8 mouse cellular contexts compared by ENCODE assay signal in genomic region chr6:145276265-145276780, GRCm38 (mm10). TPM values are rescaled to one million over a fixed set of nuclear protein-coding genes. Genes with fewer than 3 reads are reported as not detected.
DNase-seq lines count a peak whose midpoint lies in the region; ATAC-seq and TF ChIP-seq lines count a peak whose summit lies in the region.

No protein-coding gene starts in this region.

- peak in 1 of 2 experiments; percentile 63; a peak in 2 of 4 replicates for TF ChIP-seq POLR2A in MEL (IDR thresholded peaks at IDR 0.05; ENCODE audit: control insufficient read depth in 1 of 2, insufficient read depth in 1 of 2, low read depth in 1 of 2, low read length in 2 of 2, poor library complexity in 1 of 2)

- H3K79me2 ChIP-seq in MEL (ENCODE audit: control insufficient read depth, insufficient read depth, low read length, poor library complexity), result no peaks in the 10 kb centered on the region; the same call in 1 of the 2 replicates

- H3K4me1 ChIP-seq in MEL (ENCODE audit: control insufficient read depth in 1 of 2, insufficient read depth in 2 of 2, low read length in 2 of 2), result peaks cover 38 to 54% of the 10 kb centered on the region in 2 experiments
- peaks cover 4% of the 10 kb centered on the region; the same call in 1 of the 2 replicates for H3K4me1 ChIP-seq in brown adipose tissue, adult 24 weeks (ENCODE audit: control insufficient read depth, insufficient read depth, insufficient read length, low read length)

- H3K4me3 ChIP-seq in MEL (ENCODE audit: control insufficient read depth in 1 of 2, insufficient read depth in 1 of 2, low read depth in 2 of 2, low read length in 2 of 2), result peak overlapping the region; percentile 49 to 64
- peak overlapping the region; percentile 28 for H3K4me3 ChIP-seq in brown adipose tissue, adult 24 weeks (ENCODE audit: insufficient read depth, low read depth, low read length)

- H3K36me3 ChIP-seq in MEL (ENCODE audit: control insufficient read depth in 1 of 2, insufficient read depth in 2 of 2, low read length in 2 of 2), result peaks cover 0 to 49% of the 10 kb centered on the region in 2 experiments; a peak in 2 of 4 replicates

- TF ChIP-seq RAD21 in MEL (IDR thresholded peaks at IDR 0.05; ENCODE audit: low read depth, low read length), result no peak

- peak overlapping the region; percentile 68 for H3K9ac ChIP-seq in MEL (ENCODE audit: control insufficient read depth, low read depth, low read length, poor library complexity, severe bottlenecking)

- ATAC-seq in megakaryocyte, adult 5-6 weeks (ENCODE audit: poor library complexity, severe bottlenecking), result peak; percentile 89

- no peaks in the 10 kb centered on the region for H3K9me3 ChIP-seq in MEL (replicated peaks; ENCODE audit: insufficient read depth, low read length)

- TF ChIP-seq CTCF in MEL (IDR thresholded peaks at IDR 0.05 in 2 of 3, conservative IDR thresholded peaks at IDR 0.05 in 1 of 3; ENCODE audit: control insufficient read depth in 1 of 3, insufficient read depth in 1 of 3, low read depth in 2 of 3, low read length in 3 of 3, poor library complexity in 1 of 3, severe bottlenecking in 1 of 3), result no peak

- peak; percentile 95 for DNase-seq in MEL (ENCODE audit: low read depth, low spot score)
- peak; percentile 57 for DNase-seq in fibroblast of lung, adult 2 months (ENCODE audit: low read depth)
- peak; percentile 74 to 80 for DNase-seq in heart, postnatal 10 days
- DNase-seq in kidney, postnatal 25 days, result peak; percentile 81 to 87
- peak; percentile 5 for DNase-seq in right cerebral cortex, adult 18-20 months
- DNase-seq in urinary bladder, postnatal 25 days (ENCODE audit: low spot score), result peak; percentile 48

- no peaks in the 10 kb centered on the region for H3K27me3 ChIP-seq in MEL (ENCODE audit: control insufficient read depth in 1 of 2, insufficient read depth in 2 of 2, low read length in 2 of 2)

- peak overlapping the region; percentile 88 for H3K27ac ChIP-seq in MEL (ENCODE audit: control insufficient read depth, low read depth, low read length)
- H3K27ac ChIP-seq in brown adipose tissue, adult 24 weeks (replicated peaks; ENCODE audit: low read depth, low read length), result no peak overlapping the region

- intact Hi-C loops in heart, postnatal 10 days (cut with DNase I), result no loop called here

- TF ChIP-seq EP300 in MEL (IDR thresholded peaks at IDR 0.05; ENCODE audit: low read depth in 1 of 2, low read length in 2 of 2), result peak; percentile 86 to 87

TF ChIP-seq in MEL, 35 proteins besides CTCF, POLR2A, EP300 and RAD21:
- TF ChIP-seq RCOR1 (IDR thresholded peaks at IDR 0.05; ENCODE audit: low read depth, low read length) (peak; percentile 17; the same call in 1 of the 2 replicates), NRF1 (IDR thresholded peaks at IDR 0.05; ENCODE audit: insufficient read depth, low read depth, low read length, poor library complexity, severe bottlenecking) (peak; percentile 11; the same call in 1 of the 2 replicates), USF1 (IDR thresholded peaks at IDR 0.05; ENCODE audit: low read depth, low read length) (no peak), HCFC1 (IDR thresholded peaks at IDR 0.05; ENCODE audit: low read depth, low read length) (no peak; the same call in 1 of the 2 replicates), SIN3A (IDR thresholded peaks at IDR 0.05; ENCODE audit: low read length) (peak; percentile 88), MAX (IDR thresholded peaks at IDR 0.05; ENCODE audit: low read length) (peak; percentile 81; the same call in 1 of the 2 replicates), E2F4 (IDR thresholded peaks at IDR 0.05; ENCODE audit: borderline replicate concordance, low read depth, low read length) (0 out of 2 replicates have a peak, but pooled peaks have one; percentile 58), SMC3 (IDR thresholded peaks at IDR 0.05; ENCODE audit: low read depth, low read length) (no peak), POLR2AphosphoS2 (IDR thresholded peaks at IDR 0.05; ENCODE audit: low read length) (no peak), TBP (IDR thresholded peaks at IDR 0.05; ENCODE audit: low read depth, low read length) (peak; percentile 50; the same call in 1 of the 2 replicates), MAZ (IDR thresholded peaks at IDR 0.05; ENCODE audit: low read depth, low read length) (peak; percentile 78), BHLHE40 (IDR thresholded peaks at IDR 0.05; ENCODE audit: borderline replicate concordance, low read depth, low read length) (peak; percentile 47; the same call in 1 of the 2 replicates), MYC (IDR thresholded peaks at IDR 0.05; ENCODE audit: low read depth, low read length) (peak; percentile 45; the same call in 1 of the 2 replicates), MAFK (IDR thresholded peaks at IDR 0.05; ENCODE audit: borderline replicate concordance, low read depth, low read length) (peak; percentile 91), MYB (IDR thresholded peaks at IDR 0.05; ENCODE audit: low read depth, low read length) (0 out of 2 replicates have a peak, but pooled peaks have one; percentile 59), NELFE (IDR thresholded peaks at IDR 0.05; ENCODE audit: low read depth, low read length) (peak; percentile 55), ZKSCAN1 (IDR thresholded peaks at IDR 0.05; ENCODE audit: low read depth, low read length) (0 out of 2 replicates have a peak, but pooled peaks have one; percentile 50), TAL1 (IDR thresholded peaks at IDR 0.05; ENCODE audit: low read length) (peak; percentile 33; the same call in 1 of the 2 replicates), JUND (IDR thresholded peaks at IDR 0.05; ENCODE audit: low read depth, low read length) (peak; percentile 92), TCF12 (IDR thresholded peaks at IDR 0.05; ENCODE audit: low read depth, low read length) (peak; percentile 72), CHD2 (IDR thresholded peaks at IDR 0.05; ENCODE audit: low read length) (no peak), GABPA (IDR thresholded peaks at IDR 0.05; ENCODE audit: low read depth, low read length) (peak; percentile 92), MXI1 (IDR thresholded peaks at IDR 0.05; ENCODE audit: low read depth, low read length) (peak; percentile 67; the same call in 1 of the 2 replicates), ETS1 (IDR thresholded peaks at IDR 0.05; ENCODE audit: low read depth, low read length) (peak; percentile 100)

RNA-seq across cellular contexts. Expression of gene Kras, which starts 26.3 kb away (rescaled TPM):
- 15.6 and 15.9 TPM in 2 replicates for total RNA-seq in MEL (2012; rRNA removed)
- 10 to 100 TPM in 1 of 2 experiments, not detected in 1; 44.3 TPM for polyA plus RNA-seq in MEL (2012; ENCODE audit: insufficient read depth in 1 of 2, insufficient read length in 2 of 2, low read depth in 1 of 2, low replicate concordance in 2 of 2, missing spikeins in 1 of 2)
- 17.6 and 20.4 TPM in 2 replicates for polyA plus RNA-seq in brown adipose tissue, adult 24 weeks (2012; ENCODE audit: insufficient read depth, insufficient read length, missing spikeins)
- 10 to 100 TPM; 45.9 to 48.4 TPM for total RNA-seq in heart, postnatal 10 days (2021)
- total RNA-seq in megakaryocyte, adult 5-6 weeks (2015), result 50.0 and 61.1 TPM in 2 replicates
- total RNA-seq in megakaryocyte, adult 5-6 weeks (2017), result 22.3 and 24.2 TPM in 2 replicates

Comparison
In these comparisons a context has a peak if more than half of its experiments do, and no peak if none do; other contexts are left out.
1. DNase-seq: peak in every context shown above with its lines; median percentile 95 in MEL; 84 in kidney, postnatal 25 days; 77 in heart, postnatal 10 days; 57 in fibroblast of lung, adult 2 months; 48 in urinary bladder, postnatal 25 days; 5 in right cerebral cortex, adult 18-20 months.